Mouse (Mus musculus) layer of hippocampus, adult 9-11 months (tissue): ENCODE results near the gene Foxp1.

Experiments used
- DNase-seq: peaks from one replicate; pipeline ENCODE4 v3.0.0; 2022

Gene Foxp1

GRCm38 (mm10) chr6:99199277-99199676 is 323.2 kb downstream of the Foxp1 start:
- no peak for DNase-seq

- DNase-seq, result no peak
Observed at GRCm38 (mm10) chr6:99193697-99194096, 328.8 kb downstream of the Foxp1 start.

- DNase-seq, result no peak
Observed at GRCm38 (mm10) chr6:99191636-99192137, 330.8 kb downstream of the Foxp1 start.

GRCm38 (mm10) chr6:99191041-99191635 is 331.4 kb downstream of the Foxp1 start:
- no peak for DNase-seq

GRCm38 (mm10) chr6:99189967-99190366 is 332.6 kb downstream of the Foxp1 start:
- no peak for DNase-seq

GRCm38 (mm10) chr6:99188366-99189216 is 333.9 kb downstream of the Foxp1 start:
- DNase-seq, result no peak

GRCm38 (mm10) chr6:99187914-99188313 is 334.6 kb downstream of the Foxp1 start:
- no peak for DNase-seq

- DNase-seq, result no peak
Observed at GRCm38 (mm10) chr6:99187415-99187814, 335.1 kb downstream of the Foxp1 start.

GRCm38 (mm10) chr6:99186569-99186968 is 336.0 kb downstream of the Foxp1 start:
- no peak for DNase-seq

- DNase-seq, result no peak
Observed at GRCm38 (mm10) chr6:99185797-99186196, 336.7 kb downstream of the Foxp1 start.

GRCm38 (mm10) chr6:99184051-99184450 is 338.5 kb downstream of the Foxp1 start:
- DNase-seq, result no peak

GRCm38 (mm10) chr6:99182777-99183176 is 339.7 kb downstream of the Foxp1 start:
- DNase-seq, result no peak

GRCm38 (mm10) chr6:99176216-99176615 is 346.3 kb downstream of the Foxp1 start:
- no peak for DNase-seq

- no peak for DNase-seq
Observed at GRCm38 (mm10) chr6:99175377-99175776, 347.1 kb downstream of the Foxp1 start.

GRCm38 (mm10) chr6:99173902-99174210 is 348.7 kb downstream of the Foxp1 start:
- no peak for DNase-seq

GRCm38 (mm10) chr6:99173066-99173901 is 349.2 kb downstream of the Foxp1 start:
- no peak for DNase-seq

- no peak for DNase-seq
Observed at GRCm38 (mm10) chr6:99172589-99172986, 349.9 kb downstream of the Foxp1 start.

- DNase-seq, result no peak
Observed at GRCm38 (mm10) chr6:99171901-99172588, 350.5 kb downstream of the Foxp1 start.

GRCm38 (mm10) chr6:99171281-99171825 is 351.2 kb downstream of the Foxp1 start:
- no peak for DNase-seq

GRCm38 (mm10) chr6:99168727-99169126 is 353.8 kb downstream of the Foxp1 start:
- no peak for DNase-seq

GRCm38 (mm10) chr6:99167001-99167400 is 355.5 kb downstream of the Foxp1 start:
- DNase-seq, result no peak

GRCm38 (mm10) chr6:99166169-99166568 is 356.4 kb downstream of the Foxp1 start:
- DNase-seq, result peak; percentile 27

GRCm38 (mm10) chr6:99164760-99165159 is 357.8 kb downstream of the Foxp1 start:
- no peak for DNase-seq
